Mouse (Mus musculus): ENCODE results near the gene Gbp2.

GRCm38 (mm10) chr3:142674607-142675006, 54.2 kb downstream of the Gbp2 start:
- TF ChIP-seq EP300 (IDR thresholded peaks at IDR 0.05; ENCODE audit: low read depth) (no peak), CTCF (IDR thresholded peaks at IDR 0.05; ENCODE audit: low read depth) (peak; percentile 62)

Data from liver, postnatal 0 days (tissue).